Mouse (Mus musculus) bone marrow, adult 2 months (tissue): ENCODE data around the gene Pqlc3.

Experiments used
- CTCF ChIP-seq: fragments of 200-500 bp; IDR thresholded peaks from 2 replicates; pipeline ENCODE4 v1.5.1; 2011; ENCODE audit warnings: low read length, control low read depth; ENCODE audit not compliant: control insufficient read depth, insufficient read depth
- POLR2A ChIP-seq: fragments of 200-500 bp; IDR thresholded peaks from 2 replicates; pipeline ENCODE4 v1.6.1; 2011; ENCODE audit warnings: low read depth, mild to moderate bottlenecking, control low read depth, low read length, borderline replicate concordance; ENCODE audit not compliant: control insufficient read depth

DNA sequence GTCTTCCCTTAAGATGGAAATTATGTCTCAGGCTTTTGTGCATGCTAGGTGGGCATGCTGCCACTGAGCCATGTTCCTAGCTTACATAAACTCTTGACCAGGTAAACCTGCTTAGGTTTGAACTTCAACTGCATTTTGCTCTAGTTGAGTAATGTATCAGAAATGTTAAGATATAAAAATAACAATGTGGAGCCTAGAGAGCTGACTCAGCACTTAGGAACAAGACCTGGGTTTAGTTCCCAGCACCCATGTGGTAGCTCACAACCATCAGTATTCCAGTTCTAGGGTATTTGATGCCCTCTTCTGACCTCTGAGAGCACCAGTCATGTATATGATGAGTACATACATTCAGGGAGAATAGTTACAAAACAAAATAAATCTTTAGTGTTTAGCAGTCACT, 23.1 kb downstream of the Pqlc3 start:
- TF ChIP-seq POLR2A (no peak), CTCF (no peak)
